8 mouse cellular contexts compared by ENCODE assay signal in the genomic region with DNA sequence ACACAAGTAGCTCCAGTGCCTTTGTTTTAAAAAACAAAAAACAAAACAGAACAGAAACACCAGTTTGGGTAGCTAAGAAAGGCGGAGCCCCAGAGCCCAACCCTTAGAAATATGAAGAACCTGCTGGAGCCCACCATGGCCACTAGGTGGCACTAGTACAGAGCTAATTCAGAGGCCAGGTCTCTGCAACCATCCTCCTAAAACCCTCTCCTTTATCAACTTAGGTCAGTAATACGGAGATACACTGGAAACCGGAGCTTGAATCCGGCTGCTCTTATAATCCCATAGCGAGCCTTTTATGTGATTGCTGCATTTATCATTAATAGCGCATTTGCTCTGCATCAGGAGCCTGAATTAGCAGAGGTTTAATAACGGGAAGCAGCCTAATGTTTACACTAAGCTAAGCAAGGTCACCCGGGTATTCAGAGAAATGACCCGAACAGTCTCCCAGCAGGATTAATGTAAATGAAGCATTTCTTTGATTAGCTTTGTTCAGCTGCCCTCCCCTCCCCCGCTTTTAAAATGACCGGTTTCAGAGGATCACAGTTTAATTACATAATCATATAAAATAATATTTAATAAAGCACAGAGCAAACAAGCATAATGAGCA. TPM values are rescaled to one million over a fixed set of nuclear protein-coding genes. Genes with fewer than 3 reads are reported as not detected.
A peak's percentile ranks its signal among the peaks of the same experiment; 100 is the strongest.
DNase-seq lines count a peak whose midpoint lies in the region; ATAC-seq lines count a peak whose summit lies in the region.

No protein-coding gene starts in this region.

- peak; percentile 87 for ATAC-seq in intestine, embryonic 16.5 days
- ATAC-seq in megakaryocyte-erythroid progenitor cell, adult 5-6 weeks (replicated peaks; ENCODE audit: low FRiP score, low TSS enrichment, poor library complexity, severe bottlenecking): peak; percentile 77

- 2% methylated on average over 11 of the region's 11 CpGs for WGBS in intestine, embryonic 16.5 days

- 0 out of 2 replicates have a peak overlapping the region, but pooled peaks have one; percentile 21 for H3K4me2 ChIP-seq in intestine, embryonic 16.5 days (ENCODE audit: low read depth, low read length)

- H3K9ac ChIP-seq in intestine, embryonic 16.5 days (ENCODE audit: low read depth, low read length): no peak overlapping the region

- peak; percentile 29 to 54 for DNase-seq in urinary bladder, adult 18-20 months (ENCODE audit: low spot score in 2 of 2)
- DNase-seq in urinary bladder, adult 2 months (ENCODE audit: low spot score): no peak
- DNase-seq in embryo, embryonic 9.5 days (ENCODE audit: extremely low spot score): peak; percentile 84
- peak; percentile 44 to 70 for DNase-seq in gastrocnemius, postnatal 4 days (ENCODE audit: low spot score in 2 of 2)
- peak; percentile 81 to 87 for DNase-seq in left cerebral cortex, postnatal 25 days (ENCODE audit: low spot score in 2 of 2)
- DNase-seq in right cerebral cortex, postnatal 4 days: peak; percentile 68

- no peak overlapping the region for H3K4me3 ChIP-seq in intestine, embryonic 16.5 days (ENCODE audit: low read length)

- H3K4me1 ChIP-seq in intestine, embryonic 16.5 days (ENCODE audit: control insufficient read depth, insufficient read depth, low read length): peaks cover 8% of the 10 kb centered on the region; the same call in 1 of the 2 replicates

- intact Hi-C loops in left cerebral cortex, postnatal 25 days (cut with DNase I): loop anchor here (5.0 kb wide), 1 partner anchor 136 kb away; no protein-coding TSS in a partner anchor

- no peak overlapping the region for H3K27ac ChIP-seq in intestine, embryonic 16.5 days (ENCODE audit: low read length)

- no peaks in the 10 kb centered on the region; the same call in none of the 2 replicates for H3K27me3 ChIP-seq in intestine, embryonic 16.5 days (replicated peaks; ENCODE audit: control insufficient read depth, insufficient read depth, low read length)

- no peaks in the 10 kb centered on the region for H3K9me3 ChIP-seq in intestine, embryonic 16.5 days (ENCODE audit: control insufficient read depth, low read length)

- no peaks in the 10 kb centered on the region for H3K36me3 ChIP-seq in intestine, embryonic 16.5 days (ENCODE audit: control insufficient read depth, insufficient read depth, low read length)

RNA-seq across cellular contexts. Expression of a gene that starts 53.9 kb away (rescaled TPM):
- not detected in 2 replicates for polyA plus RNA-seq in urinary bladder, adult 2 months (2012; rRNA removed)
- total RNA-seq in gastrocnemius, postnatal 4 days (2021): not detected
- polyA plus RNA-seq in intestine, embryonic 16.5 days (2015; fragmentation: Nextera tagmentation; extraction: Ambion mirVana): not detected in 2 replicates
- not detected for total RNA-seq in left cerebral cortex, postnatal 25 days (2021)
- not detected in 2 replicates for total RNA-seq in megakaryocyte-erythroid progenitor cell, adult 5-6 weeks (2014; fragmentation: Nextera tagmentation)
- not detected in 2 replicates for total RNA-seq in megakaryocyte-erythroid progenitor cell, adult 5-6 weeks (2017)
